Mouse (Mus musculus) myocyte (in vitro differentiated cells): ENCODE measurements at regions not wholly inside any gene's neighbourhood (a gene's known extent, or its start where the extent isn't known, plus 50 kb on each side); places are given as distances from the start of the nearest gene placed in this dataset.

Source experiments
- H3K27me3 ChIP-seq: one replicate; pipeline ENCODE4 v1.6.1; 2011; ENCODE audit not compliant: control insufficient read depth, insufficient read depth, insufficient read length
- H3K36me3 ChIP-seq: one replicate; pipeline ENCODE4 v1.6.1; 2011; ENCODE audit not compliant: control insufficient read depth, insufficient read depth
- H3K4me2 ChIP-seq: one replicate; pipeline ENCODE4 v1.6.1; 2011; ENCODE audit warnings: low read depth, control low read depth
- H3K4me3 ChIP-seq: one replicate; pipeline ENCODE4 v1.5.1; 2011; ENCODE audit warnings: mild to moderate bottlenecking, control low read depth, moderate library complexity
- H3K79me2 ChIP-seq: one replicate; pipeline ENCODE4 v1.6.1; 2011; ENCODE audit not compliant: control insufficient read depth, insufficient read depth
- H3ac ChIP-seq: one replicate; pipeline ENCODE4 v1.6.1; 2011; ENCODE audit not compliant: control insufficient read depth, insufficient read length
- CEBPB ChIP-seq: IDR thresholded peaks from 2 replicates; pipeline ENCODE4 v1.6.1; 2011; ENCODE audit warnings: mild to moderate bottlenecking, moderate library complexity; ENCODE audit not compliant: poor library complexity, insufficient read depth, severe bottlenecking
- E2F4 ChIP-seq: IDR thresholded peaks from one replicate; pipeline ENCODE4 v1.6.1; 2011; ENCODE audit warnings: mild to moderate bottlenecking, control low read depth, moderate library complexity; ENCODE audit not compliant: insufficient read depth
- MAX ChIP-seq: IDR thresholded peaks from one replicate; pipeline ENCODE4 v1.6.1; 2011; ENCODE audit warnings: low read depth, mild to moderate bottlenecking, control low read depth
- MYOD1 ChIP-seq, 3 experiments: IDR thresholded peaks; one replicate each; pipeline ENCODE4 v1.6.1; 2011; ENCODE audit warnings: control low read depth in 2 of 3, low read depth in 2 of 3, mild to moderate bottlenecking in 2 of 3, moderate library complexity in 1 of 3; ENCODE audit not compliant: insufficient read length in 2 of 3, control insufficient read depth in 1 of 3
- MYOG ChIP-seq, 3 experiments: IDR thresholded peaks; one replicate each; pipeline ENCODE4 v1.6.1; 2011; ENCODE audit warnings: control low read depth in 2 of 3, low read depth in 2 of 3, mild to moderate bottlenecking in 2 of 3; ENCODE audit not compliant: insufficient read length in 2 of 3, control insufficient read depth in 1 of 3, insufficient read depth in 1 of 3
- POLR2A ChIP-seq: IDR thresholded peaks from one replicate; pipeline ENCODE4 v1.6.1; 2011; ENCODE audit warnings: low read depth, mild to moderate bottlenecking, control low read depth, moderate library complexity; ENCODE audit not compliant: insufficient read length
- POLR2AphosphoS2 ChIP-seq: IDR thresholded peaks from one replicate; pipeline ENCODE4 v1.6.1; 2011; ENCODE audit warnings: low read depth, control low read depth; ENCODE audit not compliant: insufficient read length
- REST ChIP-seq: IDR thresholded peaks from one replicate; pipeline ENCODE4 v1.6.1; 2011; ENCODE audit warnings: mild to moderate bottlenecking, control low read depth, moderate library complexity; ENCODE audit not compliant: insufficient read depth, insufficient read length
- SRF ChIP-seq: IDR thresholded peaks from one replicate; pipeline ENCODE4 v1.6.1; 2011; ENCODE audit warnings: low read depth; ENCODE audit not compliant: control insufficient read depth, insufficient read length
- TCF12 ChIP-seq: IDR thresholded peaks from one replicate; pipeline ENCODE4 v1.6.1; 2011; ENCODE audit warnings: mild to moderate bottlenecking, control low read depth; ENCODE audit not compliant: poor library complexity, insufficient read depth, severe bottlenecking
- TCF3 ChIP-seq: IDR thresholded peaks from one replicate; pipeline ENCODE4 v1.6.1; 2011; ENCODE audit warnings: low read depth, control low read depth; ENCODE audit not compliant: insufficient read length
- USF1 ChIP-seq: IDR thresholded peaks from one replicate; pipeline ENCODE4 v1.6.1; 2011; ENCODE audit warnings: low read depth, mild to moderate bottlenecking, control low read depth, moderate library complexity

DNA sequence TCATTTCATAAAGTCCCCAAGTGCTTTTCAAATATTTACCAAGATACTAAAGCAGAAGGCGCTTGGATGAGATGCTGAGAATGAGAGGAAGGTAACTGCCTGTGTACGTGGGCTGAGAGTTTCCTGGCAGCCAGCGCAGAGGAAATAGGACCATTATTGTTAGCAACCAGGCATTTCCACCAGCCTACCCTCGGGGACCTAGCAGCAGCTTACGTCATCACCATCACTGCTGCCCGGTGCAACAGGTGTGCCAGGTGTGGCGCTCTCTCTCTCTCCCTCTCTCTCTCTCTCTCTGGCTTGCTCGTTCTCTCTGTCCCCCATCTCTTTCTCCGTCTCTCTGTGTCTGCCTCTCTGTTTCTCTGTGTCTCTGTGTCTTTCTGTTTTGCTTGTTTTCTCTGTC lies 55.1 kb upstream of the Fam222a start:
- Histone ChIP-seq H3K79me2 (no peaks in the 10 kb centered on the region), H3K27me3 (peaks cover 65% of the 10 kb centered on the region), H3K4me3 (no peak overlapping the region), H3K36me3 (no peaks in the 10 kb centered on the region), H3K4me2 (no peak overlapping the region), H3ac (no peak overlapping the region)
- TF ChIP-seq TCF12, result no peak
- TF ChIP-seq TCF3, result no peak
- no peak for TF ChIP-seq MYOD1 (IDR thresholded peaks at IDR 0.05; ENCODE audit: control insufficient read depth in 1 of 3, insufficient read length in 2 of 3, low read depth in 2 of 3)
- no peak for TF ChIP-seq POLR2A
- no peak for TF ChIP-seq E2F4
- no peak for TF ChIP-seq POLR2AphosphoS2
- no peak for TF ChIP-seq SRF
- no peak for TF ChIP-seq CEBPB

DNA sequence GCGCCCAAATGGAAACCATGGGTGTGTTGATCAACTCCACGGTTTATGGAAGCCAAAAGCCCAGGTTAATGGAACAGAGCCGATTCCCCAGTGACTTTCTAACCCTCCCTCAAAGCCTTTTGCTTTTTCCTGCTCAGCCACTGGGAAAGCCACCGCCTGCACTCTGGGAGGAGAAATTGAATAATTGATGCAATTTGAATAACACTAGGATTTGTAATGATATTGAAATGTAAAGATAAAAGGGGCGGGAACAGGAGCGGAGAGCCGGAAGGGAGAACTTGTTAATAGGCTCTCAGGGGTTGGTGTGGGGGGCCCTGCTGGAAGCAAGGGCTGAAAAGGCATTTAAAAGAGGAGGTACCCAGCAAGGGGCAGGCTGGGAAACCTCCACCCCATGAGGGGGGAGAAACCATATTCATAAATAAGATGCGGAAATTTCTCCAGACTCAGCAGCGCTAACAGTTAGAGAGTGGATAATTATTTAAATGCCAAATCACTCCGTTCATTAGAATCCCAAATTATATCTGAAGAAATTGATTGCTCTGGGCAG lies 53.8 kb upstream of the Fam222a start:
- no peak overlapping the region for H3K4me2 ChIP-seq
- H3K27me3 ChIP-seq, result peaks cover 55% of the 10 kb centered on the region
- H3K4me3 ChIP-seq, result no peak overlapping the region
- no peaks in the 10 kb centered on the region for H3K79me2 ChIP-seq
- TF ChIP-seq POLR2A (no peak), POLR2AphosphoS2 (no peak), TCF3 (no peak), CEBPB (no peak), E2F4 (no peak), MYOD1 (IDR thresholded peaks at IDR 0.05; ENCODE audit: control insufficient read depth in 1 of 3, insufficient read length in 2 of 3, low read depth in 2 of 3) (no peak), REST (no peak), MAX (no peak), TCF12 (no peak)
- H3ac ChIP-seq, result no peak overlapping the region
- H3K36me3 ChIP-seq, result no peaks in the 10 kb centered on the region

DNA sequence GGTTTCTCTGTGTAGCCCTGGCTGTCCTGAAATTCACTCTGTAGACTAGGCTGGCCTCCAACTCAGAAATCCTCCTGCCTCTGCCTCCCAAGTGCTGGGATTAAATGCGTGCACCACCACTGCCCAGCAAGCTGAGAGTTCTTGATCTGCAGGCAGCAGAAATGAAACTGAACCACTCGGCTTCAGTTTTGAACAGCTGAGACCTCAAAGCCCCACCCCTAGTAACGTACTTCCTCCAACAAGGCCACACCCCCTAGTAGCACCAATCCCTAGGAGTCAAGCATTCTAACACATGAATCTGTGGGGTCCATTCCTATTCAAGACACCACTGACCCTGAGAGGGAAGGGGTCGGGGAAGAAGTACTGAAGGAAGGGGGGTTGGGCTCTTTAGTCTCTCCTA lies 50.8 kb upstream of the Fam222a start:
- Histone ChIP-seq H3K79me2 (no peaks in the 10 kb centered on the region), H3K4me2 (no peak overlapping the region), H3K4me3 (no peak overlapping the region), H3ac (no peak overlapping the region), H3K27me3 (peaks cover 48% of the 10 kb centered on the region), H3K36me3 (no peaks in the 10 kb centered on the region)
- TF ChIP-seq TCF12, result no peak
- no peak for TF ChIP-seq POLR2AphosphoS2
- no peak for TF ChIP-seq MYOG (IDR thresholded peaks at IDR 0.05; ENCODE audit: control insufficient read depth in 1 of 3, insufficient read depth in 1 of 3, insufficient read length in 2 of 3, low read depth in 2 of 3)
- no peak for TF ChIP-seq MYOD1 (IDR thresholded peaks at IDR 0.05; ENCODE audit: control insufficient read depth in 1 of 3, insufficient read length in 2 of 3, low read depth in 2 of 3)
- TF ChIP-seq TCF3, result no peak
- TF ChIP-seq SRF, result no peak
- no peak for TF ChIP-seq E2F4
- TF ChIP-seq MAX, result no peak

GRCm38 (mm10) chr5:114518012-114518411 lies 49.8 kb upstream of the Fam222a start:
- Histone ChIP-seq H3K4me2 (no peak overlapping the region), H3K36me3 (no peaks in the 10 kb centered on the region), H3ac (no peak overlapping the region), H3K4me3 (no peak overlapping the region), H3K79me2 (no peaks in the 10 kb centered on the region), H3K27me3 (peaks cover 52% of the 10 kb centered on the region)
- no peak for TF ChIP-seq TCF3
- no peak for TF ChIP-seq USF1
- TF ChIP-seq CEBPB, result no peak
- no peak for TF ChIP-seq MAX
- no peak for TF ChIP-seq POLR2A
- no peak for TF ChIP-seq TCF12
- TF ChIP-seq POLR2AphosphoS2, result no peak
- no peak for TF ChIP-seq MYOD1 (IDR thresholded peaks at IDR 0.05; ENCODE audit: control insufficient read depth in 1 of 3, insufficient read length in 2 of 3, low read depth in 2 of 3)
- TF ChIP-seq MYOG (IDR thresholded peaks at IDR 0.05; ENCODE audit: control insufficient read depth in 1 of 3, insufficient read depth in 1 of 3, insufficient read length in 2 of 3, low read depth in 2 of 3), result no peak
- no peak for TF ChIP-seq REST
- TF ChIP-seq SRF, result no peak
- no peak for TF ChIP-seq E2F4
